Mouse (Mus musculus) kidney, adult 2 months (tissue): ENCODE measurements around the gene Irs1.

Source experiments
- CTCF ChIP-seq: fragments of 200-500 bp; conservative IDR thresholded peaks from 2 replicates; pipeline ENCODE4 v1.5.1; 2011; ENCODE audit warnings: low read depth, mild to moderate bottlenecking, control low read depth, low read length, moderate library complexity, mixed read lengths; ENCODE audit not compliant: insufficient read depth, insufficient read length
- POLR2A ChIP-seq: fragments of 200-500 bp; IDR thresholded peaks from one replicate; pipeline ENCODE4 v1.6.1; 2011; ENCODE audit warnings: low read depth, low read length, control low read depth

DNA sequence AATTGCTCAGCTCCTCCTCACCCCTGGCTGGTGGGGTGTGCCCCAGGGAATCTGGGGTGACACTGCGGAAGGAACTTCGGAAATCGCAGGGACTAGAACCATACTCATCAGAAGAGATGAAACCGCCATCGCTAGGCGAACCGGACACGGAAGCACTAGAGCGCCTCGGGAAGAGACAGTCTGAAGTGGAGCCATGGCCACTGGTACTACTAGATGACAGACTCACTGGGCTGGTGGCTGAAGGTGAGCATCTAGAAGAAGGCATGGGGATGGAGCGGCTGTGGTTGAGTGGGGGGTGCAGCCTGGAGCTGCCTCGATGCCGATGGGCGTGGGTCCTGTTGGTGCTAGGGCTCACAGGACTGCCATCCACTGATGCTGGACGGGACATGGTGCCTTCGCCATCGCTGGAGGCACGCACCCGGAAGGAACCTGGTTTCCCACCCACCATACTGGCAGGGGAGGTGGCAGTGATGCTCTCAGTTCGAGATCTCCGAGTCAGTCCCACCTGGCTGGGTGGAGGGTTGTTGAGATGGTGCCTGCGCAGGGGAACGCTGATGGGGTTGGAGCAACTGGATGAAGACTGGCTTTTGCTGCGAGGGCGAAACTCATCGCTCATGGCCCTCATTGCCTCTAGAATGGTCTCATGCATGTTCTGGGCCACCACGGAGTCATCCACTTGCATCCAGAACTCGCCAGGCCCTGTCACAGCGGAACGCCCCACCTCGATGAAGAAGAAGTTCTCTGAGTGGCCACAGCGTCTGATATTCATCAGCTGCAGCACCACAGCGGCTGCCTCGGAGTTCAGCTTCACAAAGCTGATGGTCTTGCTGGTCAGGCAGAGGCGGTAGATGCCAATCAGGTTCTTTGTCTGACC is 1.9 kb downstream of the Irs1 start:
- 0 out of 2 replicates have a peak, but pooled peaks have one; percentile 1 for TF ChIP-seq CTCF
- no peak for TF ChIP-seq POLR2A
